Mouse (Mus musculus) thymus, adult 18-20 months (tissue): Measurements from ENCODE around the gene Maneal.

Experiments used
- DNase-seq, 2 experiments: peaks; one replicate each; pipeline ENCODE4 v3.0.0; 2022; ENCODE audit warnings: mixed read lengths in 2 of 2

The Maneal gene

GRCm38 (mm10) chr4:124861283-124862188 lies at the start of gene Maneal:
Maneal (minus strand) TSS chr4:124862171.
- DNase-seq = no peak

GRCm38 (mm10) chr4:124905971-124906822 lies 44.2 kb upstream of the Maneal start:
- no peak for DNase-seq

DNA sequence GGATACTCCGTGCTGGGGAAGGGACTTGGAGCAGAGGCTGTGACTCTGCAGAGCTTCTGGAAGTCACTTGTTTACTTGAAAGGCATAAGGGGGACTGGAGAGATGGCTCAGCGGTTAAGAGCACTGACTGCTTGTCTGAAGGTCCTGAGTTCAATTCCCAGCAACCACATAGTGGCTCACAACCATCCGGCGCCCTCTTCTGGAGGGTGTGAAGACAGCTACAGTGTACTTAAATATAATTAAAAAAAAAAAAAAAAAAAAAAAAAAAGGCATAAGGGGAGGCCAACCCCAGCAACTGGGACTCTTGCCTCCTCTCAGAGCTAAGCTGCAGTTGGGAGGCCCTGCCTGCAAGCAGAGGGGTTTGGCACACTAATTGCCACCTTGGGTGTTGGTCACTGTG lies 43.4 kb upstream of the Maneal start:
- DNase-seq = no peak

DNA sequence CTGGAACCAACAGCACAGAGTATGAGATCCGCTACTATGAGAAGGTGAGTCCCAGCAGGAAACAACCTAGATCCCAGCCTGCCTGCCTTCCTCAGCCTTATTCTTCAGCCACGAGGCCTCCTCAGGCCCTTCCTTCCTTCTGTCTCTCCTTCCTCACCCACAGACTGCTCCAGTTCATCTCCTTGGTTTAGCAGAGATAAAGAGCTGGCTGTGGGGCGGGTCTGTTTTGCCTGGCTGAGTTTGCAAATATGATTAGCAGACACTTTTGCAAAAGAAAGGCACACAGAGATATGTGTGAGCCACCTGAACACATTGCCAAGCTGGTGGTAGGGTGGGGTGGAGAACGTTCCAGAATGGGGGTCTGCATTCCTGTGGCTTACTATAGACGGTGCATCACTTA lies 37.9 kb upstream of the Maneal start:
- DNase-seq = no peak

DNA sequence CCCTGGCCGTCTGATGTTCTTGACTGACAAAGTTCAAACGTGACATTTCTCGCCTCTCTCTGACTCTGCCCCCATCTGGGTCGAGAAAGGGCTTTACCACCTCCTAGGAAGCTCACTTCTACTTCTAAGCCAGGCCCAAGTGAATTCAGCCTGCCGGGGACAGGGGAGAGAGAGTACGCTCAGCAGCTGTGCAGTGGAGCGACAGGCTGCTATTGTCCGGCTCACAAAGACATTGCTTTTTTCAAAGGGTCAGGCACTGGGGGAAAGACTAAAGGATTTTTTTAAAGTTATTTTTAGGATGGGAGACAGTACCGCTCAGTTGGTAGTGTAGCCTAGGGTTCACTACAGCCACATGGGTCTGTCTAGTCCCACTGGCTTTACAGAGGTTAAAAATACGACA lies 36.5 kb upstream of the Maneal start:
- DNase-seq = no peak

GRCm38 (mm10) chr4:124894508-124895428 lies 32.8 kb upstream of the Maneal start:
- DNase-seq = no peak

GRCm38 (mm10) chr4:124893769-124894168 lies 31.8 kb upstream of the Maneal start:
- DNase-seq = no peak

DNA sequence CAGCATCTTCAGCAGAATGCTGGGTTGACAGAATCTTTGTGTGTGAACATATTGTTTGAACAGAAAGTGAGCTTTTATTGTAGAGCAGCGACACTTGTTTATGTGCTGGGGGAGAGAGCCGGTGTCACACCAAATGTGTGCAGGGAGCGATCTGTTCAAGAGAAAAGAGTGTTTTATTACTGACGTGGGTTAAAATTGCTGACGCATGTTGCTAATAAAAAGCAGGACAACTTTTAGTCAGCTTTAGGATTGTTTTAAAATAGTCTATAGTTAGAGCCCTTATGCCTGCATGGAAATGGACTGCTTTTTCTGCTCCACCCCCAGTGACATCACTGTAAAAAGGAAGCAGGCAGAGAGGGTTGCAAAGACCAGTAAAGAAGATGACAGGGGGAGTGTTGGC lies 28.9 kb upstream of the Maneal start:
- no peak for DNase-seq

- DNase-seq = no peak
Measured at GRCm38 (mm10) chr4:124889935-124890334, 28.0 kb upstream of the Maneal start.

- no peak for DNase-seq
Measured at GRCm38 (mm10) chr4:124888702-124889101, 26.7 kb upstream of the Maneal start.

DNA sequence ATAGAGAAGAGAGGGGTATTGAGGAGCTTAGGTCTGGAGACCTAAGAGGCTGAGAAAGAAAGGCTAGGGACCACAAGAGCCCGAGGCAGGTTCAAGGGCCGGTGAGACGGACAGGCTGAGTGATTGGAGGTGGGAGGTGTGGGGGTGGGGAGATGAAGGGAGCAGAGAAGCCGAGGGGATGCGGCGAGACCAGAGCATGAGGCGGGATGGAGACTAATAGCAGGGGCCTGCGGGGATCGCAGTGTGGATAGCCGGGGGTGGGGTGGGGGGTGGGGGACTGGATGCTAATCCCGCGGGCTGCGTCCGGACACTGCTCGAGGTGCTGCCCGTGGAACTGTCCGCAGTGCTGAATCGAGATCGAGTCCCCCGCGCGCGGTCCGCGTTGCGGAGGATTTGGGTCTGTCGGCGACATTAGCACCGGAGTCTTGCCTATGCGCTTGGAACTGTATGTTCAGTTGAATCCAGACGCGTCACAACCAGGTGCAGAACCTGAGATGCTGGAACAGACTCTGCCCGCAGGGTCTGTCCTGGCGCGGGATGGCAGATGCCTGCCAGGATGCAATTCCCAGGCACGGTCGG lies 20.3 kb upstream of the Maneal start:
- DNase-seq = no peak

- no peak for DNase-seq
Measured at GRCm38 (mm10) chr4:124881341-124881908, 19.5 kb upstream of the Maneal start.

- DNase-seq = no peak
Measured at GRCm38 (mm10) chr4:124880599-124880998, 18.6 kb upstream of the Maneal start, which contains the start of gene Epha10. Epha10 (plus strand) TSS chr4:124880899.

DNA sequence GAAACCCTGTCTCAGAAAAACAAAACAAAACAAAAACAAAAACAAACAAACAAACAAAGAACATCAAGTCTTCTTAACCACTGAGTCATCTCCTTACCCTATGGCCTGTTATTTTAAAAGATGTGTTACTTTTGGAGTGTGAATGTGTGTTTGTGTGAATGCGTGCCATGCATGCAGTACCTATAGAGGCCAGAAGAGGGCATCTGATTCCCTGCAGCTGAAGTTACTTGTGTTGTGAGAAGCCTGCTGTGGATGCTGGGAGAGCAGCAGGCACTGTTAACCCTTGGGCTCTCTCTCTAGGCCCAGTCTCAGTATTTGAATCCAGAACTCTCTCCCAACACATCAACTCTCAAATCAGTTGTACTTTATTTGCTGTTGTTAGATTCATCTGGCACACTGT lies 10.7 kb upstream of the Maneal start:
- DNase-seq = no peak

GRCm38 (mm10) chr4:124860446-124860845 lies 1.5 kb downstream of the Maneal start:
- no peak for DNase-seq

DNA sequence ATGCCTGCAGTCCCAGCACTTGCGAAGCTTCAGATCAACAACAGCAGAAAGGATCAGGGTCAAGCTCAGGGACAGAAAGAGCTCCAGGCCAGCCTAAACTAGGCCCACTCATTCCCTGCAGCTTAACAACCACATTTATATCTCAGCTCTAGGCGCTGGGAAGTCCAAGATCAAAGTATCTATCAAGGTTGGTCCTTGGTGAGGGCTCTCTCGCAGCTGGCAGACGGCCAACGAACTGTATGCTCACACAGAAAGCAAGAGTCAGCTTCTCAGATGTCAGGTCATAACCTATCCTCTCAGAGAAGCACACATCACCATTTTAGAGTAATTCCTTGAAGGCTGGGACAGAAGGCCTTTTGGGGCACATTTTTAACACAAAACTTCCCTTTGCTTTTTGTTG lies 3.6 kb downstream of the Maneal start:
- no peak for DNase-seq

DNA sequence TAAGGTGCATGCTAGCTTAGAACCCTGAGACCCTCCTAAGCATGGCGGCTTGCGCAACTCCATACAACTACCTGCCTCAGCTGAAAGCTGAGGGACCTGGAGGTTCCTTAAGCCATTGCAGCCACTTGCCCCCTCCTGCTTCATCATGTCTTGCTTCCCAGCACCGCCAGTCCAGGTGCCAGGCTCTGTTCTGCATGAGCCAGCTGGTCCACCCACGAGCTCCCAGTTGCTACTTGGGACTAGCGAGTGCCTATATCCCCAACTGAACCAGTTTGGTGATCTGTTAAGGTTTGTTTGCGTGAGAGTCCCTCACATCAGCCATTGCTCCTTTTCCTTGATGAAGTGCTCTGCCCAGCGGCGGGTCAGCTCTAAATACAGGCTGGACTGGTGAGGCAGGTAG lies 5.7 kb downstream of the Maneal start:
- no peak for DNase-seq

DNA sequence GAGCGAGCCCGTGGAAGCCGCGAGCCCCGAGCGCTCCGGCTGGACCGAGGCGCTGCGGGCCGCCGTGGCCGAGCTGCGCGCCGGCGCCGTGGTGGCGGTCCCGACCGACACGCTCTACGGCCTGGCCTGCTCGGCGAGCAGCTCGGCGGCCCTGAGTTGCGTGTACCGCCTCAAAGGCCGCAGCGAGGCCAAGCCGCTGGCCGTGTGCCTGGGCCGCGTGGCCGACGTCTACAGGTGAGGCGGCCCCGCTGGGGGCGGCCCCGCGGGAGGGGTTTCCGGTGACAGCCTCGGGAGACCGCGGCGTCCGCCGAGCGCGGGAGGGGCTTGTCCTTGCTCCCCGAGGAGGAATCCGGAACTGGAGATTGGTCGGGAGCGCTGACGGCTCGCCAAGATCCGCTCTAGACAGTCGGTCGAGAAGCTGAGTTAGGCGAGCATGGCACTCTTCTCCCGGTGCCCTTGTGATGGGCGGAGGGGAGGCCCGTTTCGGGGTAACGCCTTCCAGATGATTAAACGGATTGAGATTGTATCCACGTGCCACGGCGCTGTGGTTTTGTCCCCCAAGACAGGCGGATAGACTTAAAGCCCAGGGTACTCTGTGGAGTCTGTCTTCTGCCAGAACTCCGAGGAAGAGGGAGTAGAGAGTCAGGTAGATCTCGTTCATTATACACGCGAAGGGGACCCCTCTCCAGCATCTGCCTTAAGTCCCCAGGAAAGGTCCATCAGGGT lies 10.9 kb downstream of the Maneal start, which contains the start of gene 1110065P20Rik:
1110065P20Rik (minus strand) TSS at position 264 of the 726 bp plus-strand sequence.
- DNase-seq = peak; percentile 66 to 73

DNA sequence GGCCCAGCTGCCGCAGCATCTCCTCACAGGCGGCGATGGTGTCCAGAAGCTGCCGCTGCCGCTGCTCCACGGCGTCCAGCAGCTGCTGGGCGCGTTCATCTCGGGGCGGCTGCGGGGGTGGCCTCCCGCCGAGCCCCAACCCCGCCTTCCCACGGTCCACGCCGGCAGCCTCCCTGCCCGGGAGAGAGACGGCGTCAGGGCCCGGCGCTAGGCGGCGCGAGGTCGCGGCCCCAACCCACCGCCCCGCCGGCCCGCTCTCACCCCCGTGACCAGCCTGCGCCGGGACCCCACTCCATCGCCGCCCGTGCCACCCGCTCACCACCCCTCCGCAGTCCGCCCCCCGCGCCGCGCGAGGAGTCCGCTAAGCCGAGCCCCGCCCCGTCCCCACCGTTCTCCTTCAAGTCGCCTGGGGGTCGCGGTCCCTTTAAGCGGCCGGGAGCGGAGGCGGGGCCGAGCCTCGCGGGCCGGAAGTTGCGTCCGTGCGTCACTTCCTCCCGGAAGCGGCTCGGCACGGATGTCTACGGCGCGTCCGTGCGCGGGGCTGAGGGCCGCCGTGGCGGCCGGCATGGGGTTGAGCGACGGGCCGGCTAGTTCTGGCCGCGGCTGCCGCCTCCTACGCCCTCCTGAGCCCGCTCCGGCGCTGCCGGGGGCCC lies 11.6 kb downstream of the Maneal start, which contains the start of gene Yrdc:
Yrdc (plus strand) TSS at position 419 of the 653 bp plus-strand sequence.
- peak; percentile 88 for DNase-seq

GRCm38 (mm10) chr4:124849631-124850260 lies 12.2 kb downstream of the Maneal start:
- DNase-seq = peak; percentile 12 to 21
